In the genomic region with DNA sequence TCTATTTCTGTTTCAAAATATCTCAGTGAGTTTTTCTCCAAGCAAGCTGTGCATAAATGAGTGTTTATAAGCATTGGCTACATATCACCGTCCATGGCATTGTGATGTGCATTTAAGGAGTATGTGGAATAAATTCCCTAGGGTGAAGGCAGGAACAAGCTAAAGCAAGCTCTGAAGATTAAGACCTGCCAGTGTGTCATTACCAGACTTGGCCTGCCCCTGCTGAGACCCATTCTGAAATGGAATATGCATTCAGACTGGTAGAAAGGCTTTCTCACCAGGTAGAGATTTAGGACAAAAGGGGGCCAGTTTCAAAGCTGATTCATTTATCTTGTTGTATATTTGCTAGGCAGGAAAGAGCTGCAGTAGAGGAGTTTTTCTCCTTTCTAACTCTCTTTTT, we compare ENCODE assay signal across 16 mouse cellular contexts.
"Had no signal": no experiment of that assay in that cellular context is flagged by ENCODE, and none has a peak within 500 bp of the region (broad histone marks: within the 10 kb centered on the region; RNA-seq: fewer than 3 reads in every experiment).

No protein-coding gene starts in this region.

- H3K27me3 ChIP-seq: liver, embryonic 13.5 days; stomach, embryonic 15.5 days had no signal

- H3K9ac ChIP-seq: liver, embryonic 13.5 days; stomach, embryonic 15.5 days had no signal

- H3K4me3 ChIP-seq: layer of hippocampus, adult 2 months; left cerebral cortex, adult 2 months; liver, embryonic 13.5 days; stomach, embryonic 15.5 days had no signal

- H3K27ac ChIP-seq: kidney, postnatal 0 days; layer of hippocampus, adult 2 months; left cerebral cortex, adult 2 months; liver, embryonic 13.5 days; stomach, embryonic 15.5 days had no signal

- H3K4me2 ChIP-seq: liver, embryonic 13.5 days; midbrain, embryonic 11.5 days; stomach, embryonic 15.5 days had no signal

- H3K4me1 ChIP-seq: liver, embryonic 13.5 days; stomach, embryonic 15.5 days had no signal

- H3K9me3 ChIP-seq: stomach, embryonic 15.5 days had no signal

- H3K36me3 ChIP-seq: liver, embryonic 13.5 days; stomach, embryonic 15.5 days had no signal

- DNase-seq: kidney, postnatal 25 days; layer of hippocampus, adult 9-11 months; liver, embryonic 13.5 days; lung, adult 2 months; lung, postnatal 14 days; lung, postnatal 4 days; midbrain, embryonic 14.5 days; right cerebral cortex, postnatal 14 days; spleen, adult 18-20 months; thymus, adult 18-20 months; thymus, postnatal 36 days had no signal
